Mouse (Mus musculus): ENCODE results near the gene H2-Eb1. TPM values are rescaled to one million over a fixed set of nuclear protein-coding genes. Genes with fewer than 3 reads are reported as not detected.
A peak's percentile ranks its signal among the peaks of the same experiment; 100 is the strongest.

H2-Eb1 gene
- total RNA-seq, 1 experiment from 2014 or later: 638 TPM

DNA sequence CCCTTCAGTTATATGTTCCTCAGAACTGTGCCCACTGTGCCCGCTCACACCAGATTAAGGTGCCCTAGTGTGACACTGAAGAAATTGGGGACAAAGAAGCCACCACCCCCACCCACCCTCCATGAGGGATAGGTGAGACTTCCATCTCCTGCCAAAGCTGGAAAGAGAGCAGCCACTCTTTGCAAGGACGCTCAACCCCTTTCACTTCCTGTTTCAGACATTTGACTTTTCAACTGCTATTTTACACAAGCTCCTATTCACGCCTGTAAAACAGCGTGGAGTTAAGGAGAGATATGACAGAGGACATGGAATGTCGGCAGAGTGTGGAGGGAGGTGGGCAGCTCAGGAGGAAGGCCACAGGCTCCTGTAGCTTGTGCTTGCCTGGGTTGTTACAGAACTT lies 19.2 kb upstream of the H2-Eb1 start:
- ATAC-seq (replicated peaks; ENCODE audit: insufficient number of reproducible peaks, low FRiP score, low TSS enrichment, poor library complexity, severe bottlenecking): 0 out of 2 replicates have a peak, but pooled peaks have one; percentile 15

DNA sequence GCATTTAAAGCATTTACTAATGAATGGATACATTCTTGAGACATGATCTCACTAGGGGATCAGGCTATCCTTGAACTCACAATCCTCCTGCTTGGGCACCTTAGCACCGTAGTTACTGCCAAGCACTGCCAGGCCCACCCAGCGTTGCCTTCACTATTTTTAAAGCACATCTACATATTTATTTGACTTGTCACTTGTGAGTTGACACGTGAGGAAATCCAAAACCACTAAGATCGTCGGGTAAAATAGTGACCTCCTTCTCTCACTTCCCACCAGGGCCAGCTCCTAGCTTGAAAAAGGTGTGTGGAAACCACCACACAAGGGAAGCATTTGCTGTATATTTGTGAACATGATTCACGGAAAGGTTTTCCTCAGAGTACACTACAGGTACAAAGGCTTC lies 18.7 kb upstream of the H2-Eb1 start:
- ATAC-seq (replicated peaks; ENCODE audit: insufficient number of reproducible peaks, low FRiP score, low TSS enrichment, poor library complexity, severe bottlenecking): peak; percentile 5; the same call in 1 of the 2 replicates

DNA sequence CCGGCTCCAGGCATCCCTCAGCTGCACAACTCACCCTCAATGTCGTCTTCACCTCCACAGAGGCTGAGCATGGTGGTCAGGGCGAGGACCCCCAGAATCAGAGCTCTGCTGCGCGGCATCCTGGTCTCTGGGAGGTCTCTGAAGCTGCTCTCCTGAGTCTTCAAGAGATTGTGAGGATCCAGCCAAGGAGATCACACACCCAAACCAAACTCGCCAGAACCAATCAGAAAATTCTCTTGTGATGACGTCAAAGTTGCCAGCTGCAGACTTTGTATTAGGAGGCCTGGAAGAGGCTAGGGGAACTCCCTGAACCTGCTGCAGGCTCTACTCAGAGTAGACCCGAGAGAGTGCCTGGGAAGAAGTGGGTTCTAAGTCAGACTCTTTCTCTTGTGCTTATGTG lies 18.0 kb upstream of the H2-Eb1 start, which contains the start of gene H2-Aa:
TSS of gene H2-Aa (minus strand) at position 176 of the 400 bp plus-strand sequence.
- ATAC-seq (replicated peaks; ENCODE audit: insufficient number of reproducible peaks, low FRiP score, low TSS enrichment, poor library complexity, severe bottlenecking): peak; percentile 65

DNA sequence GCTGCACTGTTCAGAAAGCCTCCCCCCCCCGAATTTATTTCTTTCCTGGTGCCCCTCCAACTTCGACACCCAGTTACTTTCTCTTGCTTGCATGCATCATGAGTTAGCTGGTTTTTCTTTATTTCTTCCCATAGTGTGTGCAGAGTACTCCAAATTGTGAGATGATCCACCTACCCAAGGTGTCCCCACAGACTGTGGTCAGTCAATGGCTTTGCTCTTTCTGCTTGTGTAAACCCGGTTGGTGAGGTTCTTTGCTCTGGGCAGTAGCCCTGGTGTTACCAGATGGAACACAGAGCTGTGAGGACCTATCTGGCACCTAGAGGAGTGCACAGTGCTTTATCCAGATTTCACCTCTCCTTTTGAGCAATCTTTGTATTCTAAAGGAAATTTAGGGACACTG lies 17.5 kb upstream of the H2-Eb1 start:
- ATAC-seq (replicated peaks; ENCODE audit: insufficient number of reproducible peaks, low FRiP score, low TSS enrichment, poor library complexity, severe bottlenecking): no peak

DNA sequence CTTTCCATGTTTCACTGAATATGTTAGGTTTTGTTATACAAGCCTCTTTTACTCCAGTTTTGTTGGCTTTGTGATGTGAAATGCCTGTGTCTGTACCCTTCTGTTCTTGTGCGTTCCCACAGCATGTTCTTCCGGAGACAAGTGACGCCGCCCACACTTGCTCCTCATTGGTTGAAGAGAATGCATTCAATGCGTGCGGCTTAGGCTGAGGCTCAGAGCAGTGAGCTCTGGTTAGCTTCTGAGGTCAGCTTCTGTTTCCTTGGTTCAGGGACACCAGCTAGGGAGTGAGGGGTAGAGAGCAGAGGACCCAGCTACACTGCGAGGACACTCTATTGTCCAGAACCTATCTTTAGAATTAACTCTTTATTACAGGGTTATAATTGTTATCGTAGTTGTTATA lies 14.1 kb upstream of the H2-Eb1 start:
- ATAC-seq (replicated peaks; ENCODE audit: insufficient number of reproducible peaks, low FRiP score, low TSS enrichment, poor library complexity, severe bottlenecking): peak; percentile 63

DNA sequence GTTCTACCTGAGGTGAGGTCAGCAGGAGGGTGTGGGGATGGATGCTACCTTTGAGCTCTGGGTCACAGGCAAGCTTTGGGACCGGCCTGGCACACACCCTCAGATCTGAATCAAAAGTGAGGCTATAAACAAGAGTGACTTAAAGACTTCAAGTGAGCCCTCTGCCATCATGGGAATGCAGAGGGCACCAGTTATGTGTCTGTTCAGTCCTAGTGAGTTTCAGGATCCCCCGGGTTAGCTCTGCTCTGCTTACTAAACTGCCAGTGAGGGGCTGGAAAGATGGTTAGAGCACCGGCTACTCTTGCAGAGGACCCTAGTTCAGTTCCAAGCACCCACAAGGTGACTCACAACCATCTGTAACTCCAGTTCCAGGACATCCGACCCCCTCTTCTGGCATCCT lies 13.1 kb upstream of the H2-Eb1 start:
- no peak for ATAC-seq (replicated peaks; ENCODE audit: insufficient number of reproducible peaks, low FRiP score, low TSS enrichment, poor library complexity, severe bottlenecking)

DNA sequence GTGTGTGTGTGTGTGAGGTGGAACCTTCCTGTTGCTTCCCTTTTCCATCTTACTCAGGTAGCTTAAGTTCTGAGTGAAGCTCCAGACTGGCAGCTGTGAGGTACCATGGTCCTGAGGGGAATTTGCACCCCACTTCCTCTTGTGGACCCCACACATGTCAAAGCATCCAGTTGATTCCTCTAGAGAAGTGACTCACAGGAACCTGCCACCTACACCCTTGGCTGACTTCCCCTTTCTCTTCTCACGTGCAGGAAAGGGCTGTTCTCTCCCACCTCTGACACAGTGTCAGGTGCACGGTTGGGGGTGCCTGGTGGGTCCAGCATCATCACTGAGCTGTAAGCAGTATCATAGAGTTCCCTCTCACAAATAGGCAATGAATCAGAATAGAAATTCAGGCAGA lies 12.1 kb upstream of the H2-Eb1 start:
- peak; percentile 65 for ATAC-seq (replicated peaks; ENCODE audit: insufficient number of reproducible peaks, low FRiP score, low TSS enrichment, poor library complexity, severe bottlenecking)

DNA sequence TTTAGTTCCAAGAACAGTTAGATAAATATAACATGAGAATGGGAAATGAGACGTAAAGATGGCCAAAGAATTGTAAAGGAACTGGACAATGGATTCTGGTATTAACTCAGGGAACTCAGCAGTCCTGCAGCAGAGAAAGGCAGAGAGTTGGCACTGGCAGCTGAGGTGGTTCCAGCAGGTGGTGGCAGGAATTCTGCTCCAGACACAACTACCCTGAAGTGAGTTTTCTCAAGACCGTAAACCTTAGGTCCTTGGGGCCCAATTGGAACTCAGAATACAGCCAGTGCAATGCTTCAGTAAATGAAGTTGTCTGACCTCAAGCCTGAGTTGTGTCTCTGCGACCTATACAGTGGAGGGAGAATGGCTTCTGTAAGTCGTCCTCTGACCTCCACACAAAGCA lies 11.4 kb upstream of the H2-Eb1 start:
- no peak for ATAC-seq (replicated peaks; ENCODE audit: insufficient number of reproducible peaks, low FRiP score, low TSS enrichment, poor library complexity, severe bottlenecking)

DNA sequence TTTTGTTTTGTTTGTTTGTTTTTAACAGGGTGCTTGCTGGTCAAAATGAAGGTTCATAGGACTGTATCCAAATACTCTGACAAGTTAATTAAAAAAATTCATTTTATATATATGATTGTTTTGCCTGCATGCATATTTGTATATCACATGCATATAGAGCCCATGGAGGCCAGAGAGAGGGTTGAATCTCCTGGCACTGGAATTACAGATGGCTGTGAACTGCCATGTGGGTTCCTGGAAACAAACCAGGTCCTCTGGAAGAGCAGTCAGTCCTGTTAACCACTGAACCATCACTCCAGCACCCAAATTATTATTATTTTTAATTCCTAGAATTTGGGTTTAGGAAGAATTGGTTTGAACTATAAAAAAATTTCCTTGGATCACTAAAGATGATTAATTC lies 10.4 kb upstream of the H2-Eb1 start:
- ATAC-seq (replicated peaks; ENCODE audit: insufficient number of reproducible peaks, low FRiP score, low TSS enrichment, poor library complexity, severe bottlenecking): no peak

DNA sequence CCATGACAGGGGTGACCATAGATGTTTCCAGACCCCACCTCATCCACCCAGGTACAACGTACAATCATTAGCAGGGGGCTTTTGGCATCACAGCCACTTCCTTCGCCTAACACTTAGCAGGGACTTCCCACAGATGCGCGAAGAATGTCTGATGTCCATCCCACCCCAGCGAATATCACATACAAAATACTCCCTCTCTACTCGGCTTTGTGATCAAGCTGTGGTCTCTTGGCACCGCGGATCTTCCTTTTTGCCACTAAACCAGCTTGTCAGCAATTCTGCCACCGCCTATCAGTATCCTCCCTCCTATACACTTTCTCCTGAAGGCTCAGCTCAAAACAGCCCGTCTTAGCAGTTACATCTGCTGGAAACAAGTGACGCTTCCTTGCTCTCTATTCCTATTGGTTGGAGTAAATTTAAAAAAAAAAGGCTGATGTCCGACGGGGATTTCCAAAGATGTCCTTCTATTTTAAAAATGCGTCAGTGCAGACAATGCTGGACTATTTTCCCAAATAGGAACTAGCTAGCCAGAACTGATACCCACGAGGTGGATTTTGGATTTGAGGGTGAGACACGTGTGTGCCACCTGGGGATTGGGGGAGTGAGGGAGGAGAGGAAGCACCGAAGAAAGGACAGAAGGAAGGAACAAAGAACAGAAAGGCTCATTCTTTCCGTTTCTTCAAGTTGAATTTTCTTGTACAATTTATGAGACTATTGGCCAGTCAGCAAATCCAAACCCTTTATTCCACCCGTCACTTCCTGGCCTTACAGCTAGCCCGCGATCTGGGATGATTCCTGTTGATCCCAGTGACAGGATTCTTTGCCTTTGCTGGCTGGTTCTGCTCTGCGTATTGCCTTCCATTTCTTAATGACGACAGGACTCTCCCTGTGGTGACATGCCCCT lies 9.5 kb upstream of the H2-Eb1 start:
- ATAC-seq (replicated peaks; ENCODE audit: insufficient number of reproducible peaks, low FRiP score, low TSS enrichment, poor library complexity, severe bottlenecking): peak; percentile 59

DNA sequence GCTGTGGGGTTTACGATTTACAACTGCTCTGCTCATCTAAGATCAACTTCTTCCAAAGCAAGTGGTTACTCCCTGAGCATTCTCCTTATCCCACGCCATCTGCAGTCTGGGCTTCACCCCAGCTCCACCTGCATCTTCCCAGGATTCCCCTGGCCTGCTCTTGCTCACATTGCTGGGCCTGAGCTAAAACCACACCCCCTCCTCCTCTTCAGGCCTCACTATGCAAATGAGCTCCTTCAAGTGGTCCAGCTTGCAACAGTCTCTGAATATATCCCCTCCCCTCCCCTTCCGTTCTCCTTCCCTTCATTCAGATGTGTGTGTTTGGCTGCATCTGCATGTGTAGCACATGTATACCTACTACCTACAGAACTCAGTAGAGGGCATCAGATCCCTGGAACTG lies 6.3 kb upstream of the H2-Eb1 start:
- no peak for ATAC-seq (replicated peaks; ENCODE audit: insufficient number of reproducible peaks, low FRiP score, low TSS enrichment, poor library complexity, severe bottlenecking)

DNA sequence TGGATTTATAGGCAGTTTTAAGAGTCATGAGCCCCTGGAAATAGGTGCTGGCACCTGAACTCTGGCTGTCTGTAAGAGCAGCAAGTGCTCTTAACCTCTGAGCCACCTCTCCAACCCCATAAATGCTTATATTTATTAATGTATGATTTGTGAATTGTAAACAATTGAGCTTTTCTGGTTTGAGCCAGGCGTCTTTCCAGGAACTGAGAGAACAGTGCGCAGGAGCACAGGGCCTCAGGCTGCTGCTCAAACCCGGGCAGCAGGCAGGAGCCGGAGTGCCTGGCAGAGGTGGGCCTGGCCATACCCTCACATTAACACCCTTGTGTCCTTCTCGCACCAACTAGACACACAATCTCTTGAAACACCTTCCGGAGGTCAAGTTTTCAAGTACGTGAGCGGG lies 5.6 kb upstream of the H2-Eb1 start:
- no peak for ATAC-seq (replicated peaks; ENCODE audit: insufficient number of reproducible peaks, low FRiP score, low TSS enrichment, poor library complexity, severe bottlenecking)

DNA sequence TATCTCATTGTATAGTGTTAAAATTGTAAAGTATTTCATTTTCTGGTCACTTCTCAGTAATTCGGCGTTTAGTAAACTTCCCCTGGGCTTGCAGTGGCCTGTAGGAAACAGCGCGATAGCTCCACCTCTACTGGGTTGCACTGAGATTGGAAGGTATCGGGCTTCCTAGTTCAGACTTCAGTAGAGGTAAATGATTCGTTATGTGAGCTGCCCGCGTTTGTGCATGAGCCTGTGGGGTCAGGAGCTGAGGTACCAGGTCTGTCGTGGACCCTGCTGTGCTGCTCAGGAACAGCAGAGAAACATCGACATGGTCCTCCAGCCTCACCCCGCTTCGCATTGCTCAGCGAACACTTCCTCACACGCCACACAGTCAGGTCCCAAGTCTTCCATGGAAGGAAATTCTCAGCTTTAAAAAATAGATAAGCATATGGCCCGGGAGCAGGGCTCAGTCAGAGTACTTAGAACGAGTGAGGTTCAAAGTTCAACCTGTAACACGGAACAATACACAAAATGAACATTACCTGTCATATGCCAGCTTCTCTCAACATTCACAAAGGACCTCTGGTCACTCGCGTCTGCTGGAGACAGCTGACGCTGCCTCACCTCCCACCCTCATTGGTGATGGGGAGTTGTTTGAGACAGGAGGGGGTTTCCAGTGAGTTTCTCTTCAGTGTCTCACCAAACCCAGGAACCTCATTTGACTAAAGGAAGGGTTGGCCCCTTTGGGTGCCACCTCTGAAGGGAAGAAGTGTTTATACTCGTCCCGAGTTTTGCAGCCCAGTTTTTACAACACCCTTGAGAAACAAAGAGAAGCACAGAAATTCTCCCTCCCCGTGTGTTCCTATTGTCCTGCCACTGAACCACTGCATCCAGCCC lies 4.7 kb upstream of the H2-Eb1 start:
- 0 out of 2 replicates have a peak, but pooled peaks have one; percentile 15 for ATAC-seq (replicated peaks; ENCODE audit: insufficient number of reproducible peaks, low FRiP score, low TSS enrichment, poor library complexity, severe bottlenecking)

DNA sequence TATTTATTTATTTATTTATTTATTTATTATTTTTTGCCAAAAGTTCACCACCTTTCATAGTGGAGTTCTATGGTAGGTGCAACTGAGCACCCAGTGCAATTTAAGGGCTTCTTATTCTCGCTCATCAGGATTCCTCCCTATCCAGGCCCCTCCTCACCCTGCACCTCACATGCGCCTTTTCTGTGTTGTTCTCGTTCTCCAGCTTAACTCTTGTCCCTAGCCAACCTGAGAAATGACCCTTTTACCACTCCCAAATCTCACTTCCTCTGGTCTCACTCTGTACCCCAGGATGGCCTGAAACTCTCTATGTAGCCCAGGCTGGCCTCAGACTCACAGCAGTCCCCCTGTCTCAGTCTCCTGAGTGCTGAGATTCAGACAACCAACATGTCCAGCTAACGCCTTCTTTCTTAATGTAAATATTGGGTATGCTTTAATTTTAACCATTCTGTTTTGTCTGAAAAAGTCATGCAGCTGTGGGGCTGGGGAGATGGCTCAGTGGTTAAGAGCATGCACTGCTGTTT lies 3.9 kb upstream of the H2-Eb1 start:
- no peak for ATAC-seq (replicated peaks; ENCODE audit: insufficient number of reproducible peaks, low FRiP score, low TSS enrichment, poor library complexity, severe bottlenecking)

DNA sequence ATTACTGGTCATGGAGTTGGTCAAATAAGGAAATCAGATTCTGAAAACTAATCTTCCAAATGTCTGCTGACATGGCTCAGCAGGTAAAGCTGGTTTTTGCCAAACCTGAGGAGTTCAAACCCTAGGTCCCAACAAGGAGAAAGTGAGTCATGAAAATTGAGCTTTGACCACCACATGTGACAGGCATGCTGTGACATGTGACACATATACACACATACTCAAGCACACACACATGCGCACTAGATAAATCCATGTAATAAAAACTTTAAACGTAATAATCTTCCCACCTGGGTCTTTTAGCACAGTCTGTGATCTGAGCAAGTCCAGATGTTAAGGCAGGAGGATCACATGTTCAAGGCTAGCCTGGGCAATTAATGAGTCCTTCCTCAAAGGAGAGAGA lies 1.9 kb upstream of the H2-Eb1 start:
- ATAC-seq (replicated peaks; ENCODE audit: insufficient number of reproducible peaks, low FRiP score, low TSS enrichment, poor library complexity, severe bottlenecking): no peak

DNA sequence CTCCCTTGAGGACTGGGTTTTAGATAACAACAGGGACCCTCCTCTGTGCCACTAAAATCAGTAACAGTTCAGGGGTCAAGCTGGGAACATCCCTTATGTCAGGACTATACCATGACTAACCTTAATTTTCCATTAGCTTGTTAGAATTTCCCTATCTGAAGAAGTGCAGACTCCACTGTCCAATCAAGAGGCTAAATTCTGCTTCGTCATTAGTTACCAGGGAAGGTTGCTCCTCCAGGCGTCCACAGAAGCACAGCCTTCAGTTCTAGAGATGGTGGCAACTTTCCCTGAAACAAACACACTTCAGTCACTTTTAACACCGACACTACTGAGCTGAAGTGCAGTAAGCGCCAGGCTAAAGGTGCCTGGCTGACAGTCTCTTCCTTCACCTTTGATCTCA lies 916 bp upstream of the H2-Eb1 start:
- ATAC-seq (replicated peaks; ENCODE audit: insufficient number of reproducible peaks, low FRiP score, low TSS enrichment, poor library complexity, severe bottlenecking): peak; percentile 38

DNA sequence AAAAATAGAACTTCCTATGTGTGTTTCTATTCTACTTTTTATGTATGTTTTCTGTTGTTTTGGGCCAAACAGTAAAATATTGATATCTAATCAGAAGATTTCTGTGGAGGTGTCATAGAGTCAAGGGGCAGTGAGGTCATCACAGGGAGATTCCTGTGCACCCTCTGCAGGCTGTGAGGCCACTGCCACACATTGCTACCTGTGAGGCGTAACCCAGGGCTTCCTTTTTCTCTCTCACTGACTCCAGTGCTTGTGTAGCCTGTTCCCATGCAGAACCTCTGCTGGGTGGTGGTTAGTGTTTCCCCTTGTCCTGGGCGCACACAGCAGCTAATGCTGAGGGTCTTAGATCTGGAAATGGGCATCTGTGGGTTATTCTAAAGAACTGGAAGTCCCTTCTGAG lies 740 bp downstream of the H2-Eb1 start:
- ATAC-seq (replicated peaks; ENCODE audit: insufficient number of reproducible peaks, low FRiP score, low TSS enrichment, poor library complexity, severe bottlenecking): no peak

DNA sequence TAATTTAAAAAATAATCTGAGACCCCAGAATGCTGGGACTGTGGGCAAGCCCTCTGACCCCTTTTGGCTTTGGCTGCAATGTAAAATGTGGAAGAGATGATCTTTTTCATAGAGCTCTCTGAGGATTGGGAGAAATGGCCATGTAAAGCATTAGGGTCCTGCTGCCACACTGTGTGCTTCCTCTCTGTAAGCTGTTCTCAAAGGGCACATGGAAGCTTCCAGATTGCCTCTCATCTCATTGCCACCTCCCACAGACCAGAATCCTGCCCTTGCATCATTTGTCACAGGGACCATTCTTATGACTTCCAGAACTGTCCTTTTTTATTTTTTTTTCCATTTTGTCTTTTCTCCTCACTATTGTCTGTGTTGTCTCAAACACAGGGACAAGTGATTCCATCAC lies 1.5 kb downstream of the H2-Eb1 start:
- no peak for ATAC-seq (replicated peaks; ENCODE audit: insufficient number of reproducible peaks, low FRiP score, low TSS enrichment, poor library complexity, severe bottlenecking)

DNA sequence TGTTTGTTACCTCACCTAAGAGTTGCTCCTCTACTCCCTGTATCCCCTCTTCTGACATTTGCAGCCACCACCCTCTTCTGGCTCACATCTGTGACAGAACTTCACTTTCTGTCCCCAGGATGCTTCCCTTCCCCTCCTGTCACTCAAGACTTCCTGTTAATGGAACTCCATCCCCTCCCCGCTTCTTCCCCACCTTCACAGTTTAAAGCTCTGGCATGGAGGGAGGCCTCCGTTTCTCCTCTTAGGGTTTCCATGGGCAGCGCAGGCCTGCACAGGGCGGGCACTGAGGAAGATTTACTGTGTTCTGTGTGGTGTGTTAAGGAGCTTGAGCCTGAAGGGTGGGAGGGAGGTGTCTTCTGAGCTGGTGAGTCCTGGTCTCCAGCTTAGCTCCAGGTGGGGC lies 2.5 kb downstream of the H2-Eb1 start:
- no peak for ATAC-seq (replicated peaks; ENCODE audit: insufficient number of reproducible peaks, low FRiP score, low TSS enrichment, poor library complexity, severe bottlenecking)

Measured in monocyte, adult 5-6 weeks (primary cell).